Mouse (Mus musculus) thymus, adult 2 months (tissue): ENCODE data around the gene Cryl1. TPM values are rescaled to one million over a fixed set of nuclear protein-coding genes. Genes with fewer than 3 reads are reported as not detected.
A peak's percentile ranks its signal among the peaks of the same experiment; 100 is the strongest.

ENCODE experiments used
- DNase-seq: peaks from one replicate; pipeline ENCODE4 v3.0.0; 2021
- H3K27ac ChIP-seq: fragments of 200-500 bp; 2 replicates; pipeline ENCODE4 v1.5.1; 2012; ENCODE audit warnings: low read length, control low read depth; ENCODE audit not compliant: control insufficient read depth, insufficient read depth
- H3K27me3 ChIP-seq: fragments of 200-500 bp; 2 replicates; pipeline ENCODE4 v1.6.1; 2012; ENCODE audit warnings: mild to moderate bottlenecking, low read length, moderate library complexity, mixed read lengths; ENCODE audit not compliant: control insufficient read depth, insufficient read depth
- H3K36me3 ChIP-seq: fragments of 200-500 bp; 2 replicates; pipeline ENCODE4 v1.6.1; 2012; ENCODE audit warnings: mild to moderate bottlenecking, low read length, moderate library complexity; ENCODE audit not compliant: control insufficient read depth, insufficient read depth
- H3K4me1 ChIP-seq: fragments of 200-500 bp; replicated peaks from 2 replicates; pipeline ENCODE4 v1.6.1; 2012; ENCODE audit warnings: low read length; ENCODE audit not compliant: control insufficient read depth, insufficient read depth
- H3K4me3 ChIP-seq: fragments of 200-500 bp; 2 replicates; pipeline ENCODE4 v1.5.1; 2012; ENCODE audit warnings: mild to moderate bottlenecking, low read length, control low read depth, moderate library complexity; ENCODE audit not compliant: control insufficient read depth, insufficient read depth
- CTCF ChIP-seq: fragments of 200-500 bp; IDR thresholded peaks from 2 replicates; pipeline ENCODE4 v1.5.1; 2012; ENCODE audit warnings: mild to moderate bottlenecking, control low read depth, low read length, moderate library complexity, borderline replicate concordance; ENCODE audit not compliant: control insufficient read depth, poor library complexity, insufficient read depth; ENCODE audit errors: extremely low read depth
- POLR2A ChIP-seq: fragments of 200-500 bp; IDR thresholded peaks from 2 replicates; pipeline ENCODE4 v1.6.1; 2012; ENCODE audit warnings: mild to moderate bottlenecking, low read length, control low read depth, moderate library complexity; ENCODE audit not compliant: control insufficient read depth, poor library complexity, insufficient read depth; ENCODE audit errors: extremely low read depth
- WGBS: fragments of 180-500 bp; shearing (Covaris S2); methylation state at CpG from one replicate; pipeline ENCODE4 v1.1.7; 2018; 5-methylcytosine and 5-hydroxymethylcytosine counted together
- polyA plus RNA-seq: library from polyadenylated mRNA; depleted of rRNA; stranded (reverse); fragments of >200 nt; gene quantifications from 2 replicates; pipeline ENCODE4 v1.2.3, GENCODE M21; 2012

The Cryl1 gene
- polyA plus RNA-seq, 1 experiment = 40.1 TPM

DNA sequence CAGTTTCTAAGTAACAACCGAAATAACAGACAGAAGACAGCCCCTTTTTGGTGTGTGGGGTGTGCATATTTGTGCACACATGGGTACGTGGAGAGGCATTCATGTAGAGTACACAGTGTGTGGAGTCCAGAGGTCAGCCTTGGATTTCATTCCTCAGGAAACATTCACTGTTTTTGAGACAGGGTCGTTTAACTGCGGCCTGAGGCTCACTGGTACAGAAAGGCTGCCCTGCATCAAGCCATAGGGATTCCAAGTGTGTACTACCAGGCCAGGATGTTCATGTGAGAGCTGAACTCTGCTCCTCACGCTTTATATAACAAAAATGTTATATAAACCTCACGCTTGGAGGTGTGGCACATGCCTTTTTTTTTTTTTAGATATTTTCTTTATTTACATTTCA lies 34.5 kb downstream of the Cryl1 start:
- no peaks in the 10 kb centered on the region for H3K4me1 ChIP-seq
- DNase-seq = no peak
- no peak overlapping the region for H3K4me3 ChIP-seq
- no peaks in the 10 kb centered on the region for H3K27me3 ChIP-seq
- H3K36me3 ChIP-seq = no peaks in the 10 kb centered on the region
- TF ChIP-seq CTCF (no peak), POLR2A (no peak)
- 97% methylated on average over 6 of the region's 6 CpGs for WGBS
- H3K27ac ChIP-seq = no peak overlapping the region

DNA sequence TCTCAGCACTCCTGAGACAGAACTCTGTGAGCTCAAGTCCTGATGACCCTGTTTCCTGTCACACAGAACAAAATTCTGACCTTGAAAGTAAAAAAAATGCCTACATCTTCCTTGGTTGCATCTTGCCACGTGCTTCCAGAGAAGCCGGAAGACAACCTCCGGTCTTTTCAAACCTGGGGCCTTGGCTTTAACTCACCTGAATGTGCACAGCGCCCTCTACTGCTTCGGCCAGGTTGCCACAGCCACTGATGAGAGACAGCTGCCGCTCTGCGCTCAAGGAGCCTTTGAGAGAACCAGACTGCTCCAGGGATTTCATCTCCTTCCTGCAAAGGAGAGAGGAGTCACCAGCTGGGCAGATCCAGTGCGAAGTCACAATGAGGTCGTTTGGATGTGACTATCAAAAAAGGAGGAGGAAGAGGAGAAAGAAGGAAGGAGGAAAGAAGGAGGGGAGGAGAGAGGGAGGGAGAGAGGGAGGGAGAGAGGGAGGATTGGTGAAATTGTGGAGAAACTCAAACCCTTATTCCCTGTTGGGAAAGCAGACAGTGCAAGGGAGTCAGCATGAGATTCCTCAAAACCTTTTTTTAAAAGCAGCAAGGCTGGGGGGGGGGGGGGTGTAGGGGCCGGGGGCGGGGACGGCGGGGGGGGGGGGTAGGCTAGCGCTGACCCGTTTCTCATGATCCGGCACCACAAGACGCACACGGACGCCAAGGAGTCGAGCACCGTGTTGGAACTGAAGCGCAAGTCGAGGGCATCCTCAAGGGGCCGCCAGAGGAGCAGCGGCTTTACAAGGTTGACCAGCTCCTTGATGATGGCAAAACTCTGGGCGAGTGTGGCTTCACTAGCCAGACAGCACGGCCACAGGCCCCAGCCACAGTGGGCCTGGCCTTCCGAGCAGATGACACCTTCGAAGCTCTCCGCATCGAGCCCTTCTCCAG lies 35.3 kb downstream of the Cryl1 start:
- Histone ChIP-seq H3K27me3 (no peaks in the 10 kb centered on the region), H3K36me3 (no peaks in the 10 kb centered on the region), H3K4me3 (no peak overlapping the region), H3K27ac (no peak overlapping the region), H3K4me1 (no peaks in the 10 kb centered on the region)
- 61% methylated on average over 29 of the region's 31 CpGs for WGBS
- TF ChIP-seq CTCF = peak; percentile 72; the same call in 1 of the 2 replicates
- no peak for TF ChIP-seq POLR2A
- DNase-seq = peak; percentile 74

DNA sequence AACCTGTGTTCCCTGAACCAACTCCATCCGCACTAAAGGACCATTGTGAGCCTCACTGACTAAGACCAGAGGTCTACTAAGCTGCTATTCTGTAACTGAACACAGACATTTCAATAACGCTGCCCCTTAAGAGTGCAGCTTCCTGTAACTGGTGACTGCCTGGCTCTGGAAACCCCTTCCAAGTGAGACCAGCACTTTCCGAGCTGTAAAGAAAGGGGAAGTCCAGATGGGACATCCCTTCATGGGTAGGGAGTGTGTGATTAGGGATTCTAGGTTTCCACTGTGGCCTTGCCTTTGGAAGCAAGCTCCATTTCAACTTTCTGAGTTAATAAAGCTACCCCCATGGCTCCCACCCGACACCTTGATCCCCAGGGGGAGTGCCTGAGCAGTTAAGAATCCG lies 41.3 kb downstream of the Cryl1 start:
- no peak for DNase-seq
- Histone ChIP-seq H3K36me3 (no peaks in the 10 kb centered on the region), H3K4me1 (no peaks in the 10 kb centered on the region), H3K27ac (no peak overlapping the region), H3K27me3 (no peaks in the 10 kb centered on the region), H3K4me3 (no peak overlapping the region)
- TF ChIP-seq POLR2A (no peak), CTCF (no peak)
- WGBS = 93% methylated on average over 5 of the region's 5 CpGs

DNA sequence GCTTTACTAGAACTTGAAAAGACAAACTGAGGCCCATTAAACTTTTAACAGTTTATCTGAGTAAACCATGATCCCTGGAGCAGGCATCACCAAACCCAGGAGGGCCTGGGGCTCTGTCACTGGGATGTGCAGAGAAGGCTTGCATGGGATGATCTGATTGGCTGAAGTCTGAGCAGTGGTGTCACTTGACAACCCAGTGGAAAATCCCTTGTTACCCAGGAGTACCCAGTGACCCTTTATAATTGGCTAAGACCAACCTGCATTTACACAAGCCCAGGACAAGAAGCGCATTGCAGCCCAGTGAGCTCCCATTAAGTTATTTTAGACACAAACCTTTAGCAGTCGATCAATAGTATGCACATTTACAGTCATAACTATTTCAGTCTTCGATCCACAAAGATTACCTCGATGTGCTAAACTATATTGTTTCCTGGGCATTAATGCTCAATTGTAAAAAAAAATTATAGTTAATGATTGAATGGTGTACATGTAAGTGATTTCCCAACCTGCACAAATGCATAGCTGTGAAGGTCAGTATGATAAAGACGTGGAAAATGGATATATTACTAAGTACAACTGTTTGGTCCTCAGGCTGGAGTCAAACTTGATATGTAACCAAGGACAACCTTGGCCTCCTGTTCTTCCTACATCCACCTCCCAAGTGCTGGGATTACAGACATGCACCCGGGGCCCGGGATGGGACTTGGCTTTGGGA lies 46.7 kb downstream of the Cryl1 start:
- Histone ChIP-seq H3K36me3 (no peaks in the 10 kb centered on the region), H3K27ac (no peak overlapping the region), H3K27me3 (no peaks in the 10 kb centered on the region), H3K4me3 (no peak overlapping the region), H3K4me1 (no peaks in the 10 kb centered on the region)
- no peak for TF ChIP-seq POLR2A
- no peak for TF ChIP-seq CTCF
- 96% methylated on average over 7 of the region's 7 CpGs for WGBS
- DNase-seq = no peak

DNA sequence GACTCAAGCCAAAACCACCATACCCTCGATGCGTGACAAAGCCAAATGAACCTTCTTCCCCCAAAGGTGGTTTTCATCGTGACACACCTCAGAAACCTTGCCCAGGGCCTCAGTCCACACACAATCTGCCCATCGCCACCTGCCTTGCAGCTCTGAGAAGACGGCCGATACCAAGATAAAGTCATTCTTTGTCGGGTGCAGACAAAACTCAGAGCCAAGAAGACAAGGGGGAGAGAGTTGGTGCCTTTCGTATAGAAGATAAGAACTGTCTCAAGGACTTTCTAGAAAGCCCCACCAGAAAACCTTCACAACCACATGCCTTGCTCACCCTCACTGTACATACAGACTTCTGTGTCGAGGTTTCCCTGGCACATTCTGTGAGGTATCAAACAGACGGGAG lies 48.4 kb downstream of the Cryl1 start:
- H3K4me3 ChIP-seq = no peak overlapping the region
- no peak overlapping the region for H3K27ac ChIP-seq
- H3K4me1 ChIP-seq = no peaks in the 10 kb centered on the region
- no peaks in the 10 kb centered on the region for H3K27me3 ChIP-seq
- no peaks in the 10 kb centered on the region for H3K36me3 ChIP-seq
- DNase-seq = no peak
- TF ChIP-seq POLR2A (no peak), CTCF (no peak)
- 86% methylated on average over 10 of the region's 10 CpGs for WGBS

DNA sequence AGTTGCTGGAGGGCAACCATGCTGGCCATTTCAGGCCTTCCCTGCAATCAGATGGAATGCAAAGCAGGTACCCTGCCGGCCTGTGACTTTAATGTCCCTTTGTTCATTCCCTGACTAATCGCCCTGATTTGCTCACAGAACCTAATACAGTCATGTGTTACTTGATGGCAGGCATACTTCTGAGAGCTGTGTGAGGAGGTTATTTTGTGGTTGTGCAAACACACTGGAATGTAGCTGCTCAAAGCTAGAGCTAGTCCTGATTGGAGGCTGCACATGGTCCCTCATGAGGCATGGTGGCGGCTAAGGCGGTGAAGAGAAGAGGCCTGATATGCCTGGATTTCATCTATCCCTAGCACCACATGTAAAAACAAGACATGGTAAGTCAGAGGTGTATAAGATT lies 50.2 kb downstream of the Cryl1 start:
- Histone ChIP-seq H3K27ac (no peak overlapping the region), H3K4me1 (no peaks in the 10 kb centered on the region), H3K4me3 (no peak overlapping the region), H3K27me3 (no peaks in the 10 kb centered on the region), H3K36me3 (no peaks in the 10 kb centered on the region)
- TF ChIP-seq CTCF (no peak), POLR2A (no peak)
- DNase-seq = no peak
- 97% methylated on average over 4 of the region's 4 CpGs for WGBS
